Mouse (Mus musculus) left cerebral cortex, postnatal 36 days (tissue): ENCODE measurements around the gene Cfd. TPM values are rescaled to one million over a fixed set of nuclear protein-coding genes. Genes with fewer than 3 reads are reported as not detected.

Experiments used
- microRNA-seq: library from miRNA; unstranded; fragments of <30 nt; microRNA quantifications from one replicate; pipeline ENCODE4 v1.2.0, GENCODE M21; 2022
- total RNA-seq, 2 experiments: library from RNA; stranded (reverse); gene quantifications; 2 replicates each; pipeline ENCODE4 v1.2.3; 2021

The Cfd gene
- total RNA-seq, 2 experiments from 2014 or later = not detected

Small RNA genes within 50 kb of the gene (microRNA-seq; reads per million reads assigned to microRNA genes)
- gene Mir6910 = not detected

Other genes starting within 250 kb of the Cfd start
- under 1 TPM; 0.25 to 0.63 TPM for gene Odf3l2, start 245.1 kb upstream of the Cfd start, total RNA-seq
- gene Madcam1, start 226.3 kb upstream of the Cfd start, total RNA-seq = not detected
- gene Tpgs1, start 221.5 kb upstream of the Cfd start, total RNA-seq = 10 to 100 TPM; 71.4 to 91.6 TPM
- 10 to 100 TPM; 76.2 to 90.0 TPM for gene Cdc34, start 208.7 kb upstream of the Cfd start, total RNA-seq
- 1 to 10 TPM; 1.8 to 2.0 TPM for gene Gzmm, start 201.8 kb upstream of the Cfd start, total RNA-seq
- gene Bsg, start 186.4 kb upstream of the Cfd start, total RNA-seq = 100 to 1,000 TPM; 593 to 646 TPM
- gene Hcn2, start 174.2 kb upstream of the Cfd start, total RNA-seq = 100 to 1,000 TPM; 128 to 152 TPM
- 10 to 100 TPM; 44.9 to 49.7 TPM for gene Polrmt, start 144.3 kb upstream of the Cfd start, total RNA-seq
- gene Fgf22, start 135.8 kb upstream of the Cfd start, total RNA-seq = 1 to 10 TPM; 4.0 to 4.7 TPM
- gene Rnf126, start 123.9 kb upstream of the Cfd start, total RNA-seq = 100 to 1,000 TPM in 1 of 2 experiments, 10 to 100 TPM in 1; 92.7 to 104 TPM
- gene Fstl3, start 113.6 kb upstream of the Cfd start, total RNA-seq = 1 to 10 TPM; 2.8 to 3.6 TPM
- under 1 TPM; 0.74 to 0.79 TPM for gene Prss57, start 99.9 kb upstream of the Cfd start, total RNA-seq
- gene Palm, start 97.3 kb upstream of the Cfd start, total RNA-seq = 100 to 1,000 TPM; 321 to 357 TPM
- gene Misp, start 69.9 kb upstream of the Cfd start, total RNA-seq = 1 to 10 TPM in 1 of 2 experiments, not detected in 1; 1.7 TPM
- 10 to 100 TPM; 40.2 to 51.9 TPM for gene Ptbp1, start 36.4 kb upstream of the Cfd start, total RNA-seq
- gene Prtn3, start 16.4 kb upstream of the Cfd start, total RNA-seq = 1 to 10 TPM; 2.2 to 2.4 TPM
- 10 to 100 TPM; 50.4 to 57.1 TPM for gene Plppr3, start 16.2 kb upstream of the Cfd start, total RNA-seq
- gene Elane, start 4.6 kb upstream of the Cfd start, total RNA-seq = not detected
- gene Med16, start 18.1 kb downstream of the Cfd start, total RNA-seq = 10 to 100 TPM; 53.2 to 60.6 TPM
- not detected for gene Gm26602, start 20.0 kb downstream of the Cfd start, total RNA-seq
- 1 to 10 TPM; 6.7 to 8.2 TPM for gene Kiss1r, start 26.1 kb downstream of the Cfd start, total RNA-seq
- gene R3hdm4, start 30.4 kb downstream of the Cfd start, total RNA-seq = 100 to 1,000 TPM; 349 to 368 TPM
- gene Arid3a, start 36.2 kb downstream of the Cfd start, total RNA-seq = 1 to 10 TPM; 6.3 to 6.5 TPM
- gene Wdr18, start 69.3 kb downstream of the Cfd start, total RNA-seq = 10 to 100 TPM; 44.2 to 46.3 TPM
- gene Grin3b, start 79.9 kb downstream of the Cfd start, total RNA-seq = under 1 TPM in 1 of 2 experiments, not detected in 1; 0.10 TPM
- gene Tmem259, start 93.5 kb downstream of the Cfd start, total RNA-seq = 100 to 1,000 TPM; 122 TPM
- gene Cnn2, start 97.7 kb downstream of the Cfd start, total RNA-seq = 1 to 10 TPM; 4.7 to 7.6 TPM
- 10 to 100 TPM; 10.3 to 13.0 TPM for gene Abca7, start 105.6 kb downstream of the Cfd start, total RNA-seq
- 1 to 10 TPM; 3.3 to 5.3 TPM for gene Arhgap45, start 125.8 kb downstream of the Cfd start, total RNA-seq
- gene Polr2e, start 148.9 kb downstream of the Cfd start, total RNA-seq = 10 to 100 TPM; 69.2 to 83.6 TPM
- 100 to 1,000 TPM; 468 to 559 TPM for gene Gpx4, start 156.3 kb downstream of the Cfd start, total RNA-seq
- 10 to 100 TPM; 14.5 to 25.5 TPM for gene Sbno2, start 214.7 kb downstream of the Cfd start, total RNA-seq
- gene Stk11, start 224.9 kb downstream of the Cfd start, total RNA-seq = 100 to 1,000 TPM in 1 of 2 experiments, 10 to 100 TPM in 1; 94.4 to 100 TPM
- 100 to 1,000 TPM; 334 to 384 TPM for gene Atp5d, start 247.8 kb downstream of the Cfd start, total RNA-seq
- 100 to 1,000 TPM; 431 to 463 TPM for gene Cbarp, start 250.0 kb downstream of the Cfd start, total RNA-seq